Mouse (Mus musculus): ENCODE data around the gene Ptgs2.

Ptgs2 gene

GRCm38 (mm10) chr1:150099790-150100333 lies at the start of gene Ptgs2:
TSS of gene Ptgs2 (plus strand) at chr1:150100031.
- DNase-seq, result peak; percentile 43 to 52

GRCm38 (mm10) chr1:150050256-150050655 lies 49.6 kb upstream of the Ptgs2 start:
- no peak for DNase-seq

GRCm38 (mm10) chr1:150065684-150066083 lies 34.1 kb upstream of the Ptgs2 start:
- DNase-seq, result no peak

GRCm38 (mm10) chr1:150072880-150073279 lies 27.0 kb upstream of the Ptgs2 start:
- DNase-seq, result no peak

GRCm38 (mm10) chr1:150074609-150075008 lies 25.2 kb upstream of the Ptgs2 start:
- no peak for DNase-seq

- DNase-seq, result no peak
These were observed 10.7 kb upstream of the Ptgs2 start for GRCm38 (mm10) chr1:150089040-150089692.

- no peak for DNase-seq
These were observed 9.6 kb upstream of the Ptgs2 start for GRCm38 (mm10) chr1:150090229-150090628.

GRCm38 (mm10) chr1:150097036-150097435 lies 2.8 kb upstream of the Ptgs2 start:
- no peak for DNase-seq

GRCm38 (mm10) chr1:150097721-150098120 lies 2.1 kb upstream of the Ptgs2 start:
- no peak for DNase-seq

- DNase-seq, result no peak
These were observed 457 bp upstream of the Ptgs2 start for GRCm38 (mm10) chr1:150099374-150099773.

- no peak for DNase-seq
These were observed 4.4 kb downstream of the Ptgs2 start for GRCm38 (mm10) chr1:150104228-150104720.

- DNase-seq, result no peak
These were observed 6.9 kb downstream of the Ptgs2 start for GRCm38 (mm10) chr1:150106736-150107135.

- DNase-seq, result no peak
These were observed 9.8 kb downstream of the Ptgs2 start for GRCm38 (mm10) chr1:150109591-150109990.

GRCm38 (mm10) chr1:150115352-150115751 lies 15.5 kb downstream of the Ptgs2 start:
- DNase-seq, result peak in 1 of 2 experiments; percentile 11

GRCm38 (mm10) chr1:150118352-150118751 lies 18.5 kb downstream of the Ptgs2 start:
- DNase-seq, result no peak

GRCm38 (mm10) chr1:150125568-150125967 lies 25.7 kb downstream of the Ptgs2 start:
- DNase-seq, result no peak

GRCm38 (mm10) chr1:150130070-150130469 lies 30.2 kb downstream of the Ptgs2 start:
- DNase-seq, result no peak

GRCm38 (mm10) chr1:150130586-150131275 lies 30.9 kb downstream of the Ptgs2 start:
- DNase-seq, result no peak

- DNase-seq, result no peak
These were observed 35.5 kb downstream of the Ptgs2 start for GRCm38 (mm10) chr1:150135350-150135749.

GRCm38 (mm10) chr1:150139730-150140129 lies 39.9 kb downstream of the Ptgs2 start:
- DNase-seq, result peak in 1 of 2 experiments; percentile 19

- no peak for DNase-seq
These were observed 42.1 kb downstream of the Ptgs2 start for GRCm38 (mm10) chr1:150141939-150142338.

GRCm38 (mm10) chr1:150143578-150143977 lies 43.7 kb downstream of the Ptgs2 start:
- no peak for DNase-seq

- DNase-seq, result no peak
These were observed 45.2 kb downstream of the Ptgs2 start for GRCm38 (mm10) chr1:150145049-150145448.

GRCm38 (mm10) chr1:150147272-150147671 lies 47.4 kb downstream of the Ptgs2 start:
- DNase-seq, result no peak

All from lung, postnatal 4 days (tissue).